Comparison of ENCODE assay signal across 20 mouse cellular contexts in the genomic region with DNA sequence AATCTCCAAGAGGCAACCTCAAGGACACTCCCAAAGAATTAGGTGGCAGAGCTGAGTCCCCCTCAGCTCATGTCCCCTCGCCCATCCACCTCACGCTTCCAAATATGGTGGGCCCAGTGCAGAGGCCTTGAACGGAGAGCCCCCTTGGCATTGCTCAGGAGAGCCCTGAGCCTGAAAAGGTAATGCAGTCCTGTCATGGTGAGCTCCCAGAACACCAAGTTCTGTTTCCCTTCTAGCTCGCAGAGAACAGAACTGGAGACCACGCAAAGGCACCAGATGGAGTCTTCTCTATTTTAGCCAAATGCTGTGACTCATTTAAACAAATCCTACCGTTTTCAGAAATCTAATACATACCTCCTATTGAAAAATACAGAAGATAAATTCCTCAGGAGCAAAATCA. TPM values are rescaled to one million over a fixed set of nuclear protein-coding genes. Genes with fewer than 3 reads are reported as not detected.
DNase-seq lines count a peak whose midpoint lies in the region; ATAC-seq and TF ChIP-seq lines count a peak whose summit lies in the region.
"Had no signal": no experiment of that assay in that cellular context is flagged by ENCODE, and none has a peak within 500 bp of the region (broad histone marks: within the 10 kb centered on the region; RNA-seq: fewer than 3 reads in every experiment).

No protein-coding gene starts in this region.

- no peak overlapping the region for H3K4me3 ChIP-seq in cerebellum, adult 2 months (replicated peaks; ENCODE audit: insufficient read depth, low read depth, low read length)
- no peak overlapping the region for H3K4me3 ChIP-seq in embryonic fibroblast, embryonic 13.5 days (ENCODE audit: insufficient read depth, low read length)
- H3K4me3 ChIP-seq: erythroblast, embryonic 14.5 days; heart, embryonic 13.5 days; limb, embryonic 12.5 days; liver, embryonic 15.5 days had no signal

- H3K4me1 ChIP-seq in cerebellum, adult 2 months (ENCODE audit: control insufficient read depth, insufficient read depth, low read length) = peaks cover 61% of the 10 kb centered on the region
- H3K4me1 ChIP-seq in embryonic fibroblast, embryonic 13.5 days (ENCODE audit: control insufficient read depth, insufficient read depth, low read length) = peaks cover 9% of the 10 kb centered on the region
- H3K4me1 ChIP-seq: heart, embryonic 13.5 days; limb, embryonic 12.5 days; liver, embryonic 15.5 days had no signal

- TF ChIP-seq POLR2A in cerebellum, adult 2 months (IDR thresholded peaks at IDR 0.05; ENCODE audit: borderline replicate concordance, insufficient read depth, low read length) = peak; percentile 23; the same call in 1 of the 2 replicates
- no peak for TF ChIP-seq POLR2A in embryonic fibroblast, embryonic 13.5 days (IDR thresholded peaks at IDR 0.05; ENCODE audit: low read depth, low read length)

- peak; percentile 73 to 85 for DNase-seq in cerebellum, adult 2 months
- no peak for DNase-seq in cerebellum, adult 11 months
- DNase-seq in left cerebral cortex, postnatal 14 days (ENCODE audit: low spot score in 2 of 2) = peak; percentile 57 to 76
- no peak for DNase-seq in left cerebral cortex, adult 8-10 months (ENCODE audit: low spot score in 2 of 2)
- DNase-seq in telencephalon, adult 2 months (ENCODE audit: low read depth, low spot score) = peak; percentile 89
- DNase-seq in urinary bladder, postnatal 36 days (ENCODE audit: low spot score in 2 of 2) = no peak
- DNase-seq: heart, postnatal 4 days; kidney, adult 8-10 months; kidney, postnatal 36 days; lung, postnatal 14 days; thymus, adult 2 months had no signal

- 32% methylated on average over 6 of the region's 6 CpGs for WGBS in cerebellum, adult 2 months

- ATAC-seq in megakaryocyte progenitor cell, adult 5-6 weeks (replicated peaks; ENCODE audit: poor library complexity) = no peak
- ATAC-seq: forebrain, embryonic 16.5 days; hindbrain, postnatal 0 days; Patski had no signal

- TF ChIP-seq CTCF in cerebellum, adult 2 months (IDR thresholded peaks at IDR 0.05; ENCODE audit: borderline replicate concordance, insufficient read depth, low read depth, low read length) = no peak
- TF ChIP-seq CTCF in embryonic fibroblast, embryonic 13.5 days (IDR thresholded peaks at IDR 0.05; ENCODE audit: borderline replicate concordance, insufficient read depth, low read length) = no peak

- H3K27me3 ChIP-seq in cerebellum, adult 2 months (ENCODE audit: control insufficient read depth, insufficient read depth, low read length) = no peaks in the 10 kb centered on the region
- H3K27me3 ChIP-seq: Patski had no signal

- peak overlapping the region; percentile 98 for H3K27ac ChIP-seq in cerebellum, adult 2 months (ENCODE audit: insufficient read depth, low read length)
- H3K27ac ChIP-seq in embryonic fibroblast, embryonic 13.5 days (ENCODE audit: insufficient read depth, low read length) = peak overlapping the region; percentile 72
- H3K27ac ChIP-seq: heart, embryonic 13.5 days; hindbrain, postnatal 0 days; limb, embryonic 12.5 days; liver, embryonic 15.5 days had no signal

- intact Hi-C loops in left cerebral cortex, postnatal 14 days (cut with DNase I) = no loop called here

RNA-seq across cellular contexts. Expression of gene Bsn, which starts 32.7 kb away (rescaled TPM):
- 70.0 and 77.6 TPM in 2 replicates for polyA plus RNA-seq in cerebellum, adult 2 months (2012; rRNA removed)
- total RNA-seq in left cerebral cortex, postnatal 14 days (2021) = 100 to 1,000 TPM; 223 to 244 TPM
- total RNA-seq in left cerebral cortex, adult 8-10 months (2022) = 100 to 1,000 TPM; 208 to 264 (median 232) TPM
- 0.08 and 0.25 TPM in 2 replicates for polyA plus RNA-seq in embryonic fibroblast, embryonic 13.5 days (2011; ENCODE audit: insufficient read length, low read depth, missing spikeins)
- total RNA-seq in megakaryocyte progenitor cell, adult 5-6 weeks (2015) = 4.7 and 5.5 TPM in 2 replicates
- 3.2 and 4.0 TPM in 2 replicates for total RNA-seq in megakaryocyte progenitor cell, adult 5-6 weeks (2017)

Comparison
In these comparisons a context has a peak if more than half of its experiments do, and no peak if none do; other contexts are left out.
1. DNase-seq: peak in cerebellum, adult 2 months (2 of 2), left cerebral cortex, postnatal 14 days (2 of 2) and telencephalon, adult 2 months (single experiment); none in cerebellum, adult 11 months (single experiment), left cerebral cortex, adult 8-10 months (0 of 2) and urinary bladder, postnatal 36 days (0 of 2).
2. RNA of gene Bsn, which starts 32.7 kb away (total RNA-seq): 208 to 264 TPM in left cerebral cortex, adult 8-10 months and 223 to 244 TPM in left cerebral cortex, postnatal 14 days; 3.2 to 5.5 TPM in megakaryocyte progenitor cell, adult 5-6 weeks; every median in the first group is over 10 times any median in the second.